Mouse (Mus musculus) neural tube, embryonic 11.5 days (tissue): ENCODE measurements around the gene Slc39a11. TPM values are rescaled to one million over a fixed set of nuclear protein-coding genes. Genes with fewer than 3 reads are reported as not detected.

Experiments
- ATAC-seq: fragments of 200-750 bp; cut with Nextera tagmentation; 2 replicates; pipeline ENCODE4 v1.8.0; 2017; ENCODE audit warnings: moderate number of reproducible peaks, mild to moderate bottlenecking, moderate TSS enrichment, moderate library complexity; ENCODE audit not compliant: insufficient read depth, low FRiP score, low TSS enrichment
- DNase-seq: peaks from one replicate; pipeline ENCODE4 v3.0.0-alpha.2; 2015; ENCODE audit warnings: low spot score
- H3K27ac ChIP-seq: fragments of 300-500 bp; sonication (generic); 2 replicates; pipeline ENCODE4 v1.5.1; 2014; ENCODE audit warnings: low read depth, mild to moderate bottlenecking, low read length
- H3K27me3 ChIP-seq: fragments of 300-500 bp; sonication (generic); 2 replicates; pipeline ENCODE4 v1.6.1; 2014; ENCODE audit warnings: mild to moderate bottlenecking, low read length, mixed read lengths; ENCODE audit not compliant: control insufficient read depth, insufficient read depth
- H3K36me3 ChIP-seq: fragments of 300-500 bp; sonication (generic); 2 replicates; pipeline ENCODE4 v1.6.1; 2014; ENCODE audit warnings: mild to moderate bottlenecking, low read length, moderate library complexity, mixed read lengths; ENCODE audit not compliant: control insufficient read depth, insufficient read depth
- H3K4me1 ChIP-seq: fragments of 300-500 bp; sonication (generic); 2 replicates; pipeline ENCODE4 v1.6.1; 2014; ENCODE audit warnings: low read length, mixed read lengths; ENCODE audit not compliant: control insufficient read depth, insufficient read depth
- H3K4me2 ChIP-seq: fragments of 300-500 bp; sonication (generic); 2 replicates; pipeline ENCODE4 v1.6.1; 2014; ENCODE audit warnings: low read depth, mild to moderate bottlenecking, moderate library complexity
- H3K4me3 ChIP-seq: fragments of 300-500 bp; sonication (generic); 2 replicates; pipeline ENCODE4 v1.5.1; 2014; ENCODE audit warnings: low read depth, low read length
- H3K9ac ChIP-seq: fragments of 300-500 bp; sonication (generic); 2 replicates; pipeline ENCODE4 v1.6.1; 2014; ENCODE audit warnings: mild to moderate bottlenecking, low read length
- H3K9me3 ChIP-seq: fragments of 300-500 bp; sonication (generic); 2 replicates; pipeline ENCODE4 v1.6.1; 2016; ENCODE audit warnings: low read length; ENCODE audit not compliant: control insufficient read depth
- WGBS: fragments of 180-500 bp; shearing (Covaris S2); extraction: QIAGEN DNeasy Blood & Tissue Kit; methylation state at CpG from one replicate; pipeline ENCODE4 v1.1.7; 2014; 5-methylcytosine and 5-hydroxymethylcytosine counted together
- polyA plus RNA-seq: library from polyadenylated mRNA; unstranded; fragments of >200 nt; fragmentation: Nextera tagmentation; extraction: Ambion mirVana; gene quantifications from 2 replicates; pipeline ENCODE4 v1.2.1, GENCODE M21; 2014

The Slc39a11 gene
- polyA plus RNA-seq, 1 experiment from 2014 or later, result 20.1 TPM

GRCm38 (mm10) chr11:113274037-113274436 lies 375.8 kb downstream of the Slc39a11 start:
- Histone ChIP-seq H3K36me3 (no peaks in the 10 kb centered on the region), H3K9me3 (no peaks in the 10 kb centered on the region), H3K4me2 (no peak overlapping the region), H3K27ac (no peak overlapping the region), H3K4me1 (peaks cover 7% of the 10 kb centered on the region; the same call in 1 of the 2 replicates), H3K27me3 (no peaks in the 10 kb centered on the region), H3K4me3 (no peak overlapping the region), H3K9ac (no peak overlapping the region)
- DNase-seq (no peak), ATAC-seq (no peak)
- 85% methylated on average over 8 of the region's 8 CpGs for WGBS

- DNase-seq (no peak), ATAC-seq (no peak)
- Histone ChIP-seq H3K36me3 (no peaks in the 10 kb centered on the region), H3K4me1 (0 out of 2 replicates have a peak, but pooled peaks cover 3% of the 10 kb centered on the region), H3K27ac (no peak overlapping the region), H3K9me3 (no peaks in the 10 kb centered on the region), H3K27me3 (no peaks in the 10 kb centered on the region), H3K9ac (no peak overlapping the region), H3K4me3 (no peak overlapping the region), H3K4me2 (no peak overlapping the region)
- WGBS, result 81% methylated on average over 6 of the region's 6 CpGs
These were observed 378.0 kb downstream of the Slc39a11 start for GRCm38 (mm10) chr11:113271857-113272256.

- DNase-seq, result no peak
- ATAC-seq, result no peak
- H3K9me3 ChIP-seq, result no peaks in the 10 kb centered on the region
- WGBS, result 83% methylated on average over 8 of the region's 8 CpGs
- H3K4me2 ChIP-seq, result no peak overlapping the region
- H3K27me3 ChIP-seq, result no peaks in the 10 kb centered on the region
- no peak overlapping the region for H3K9ac ChIP-seq
- H3K36me3 ChIP-seq, result no peaks in the 10 kb centered on the region
- no peaks in the 10 kb centered on the region for H3K4me1 ChIP-seq
- no peak overlapping the region for H3K27ac ChIP-seq
- no peak overlapping the region for H3K4me3 ChIP-seq
These were observed 381.0 kb downstream of the Slc39a11 start for GRCm38 (mm10) chr11:113268831-113269319.

GRCm38 (mm10) chr11:113267516-113268230 lies 382.2 kb downstream of the Slc39a11 start:
- Histone ChIP-seq H3K4me1 (no peaks in the 10 kb centered on the region), H3K9me3 (no peaks in the 10 kb centered on the region), H3K9ac (no peak overlapping the region), H3K4me3 (no peak overlapping the region), H3K4me2 (no peak overlapping the region), H3K27me3 (no peaks in the 10 kb centered on the region), H3K36me3 (no peaks in the 10 kb centered on the region), H3K27ac (no peak overlapping the region)
- DNase-seq (no peak), ATAC-seq (no peak)
- 88% methylated on average over 17 of the region's 17 CpGs for WGBS

- Histone ChIP-seq H3K4me2 (no peak overlapping the region), H3K36me3 (no peaks in the 10 kb centered on the region), H3K9me3 (no peaks in the 10 kb centered on the region), H3K27me3 (no peaks in the 10 kb centered on the region), H3K4me1 (no peaks in the 10 kb centered on the region), H3K9ac (no peak overlapping the region), H3K27ac (no peak overlapping the region), H3K4me3 (no peak overlapping the region)
- ATAC-seq (no peak), DNase-seq (no peak)
- WGBS, result 44% methylated on average over 4 of the region's 4 CpGs
These were observed 383.2 kb downstream of the Slc39a11 start for GRCm38 (mm10) chr11:113266706-113267105.

- no peak for ATAC-seq
These were observed 384.3 kb downstream of the Slc39a11 start for GRCm38 (mm10) chr11:113265567-113265966.

GRCm38 (mm10) chr11:113263971-113264370 lies 385.9 kb downstream of the Slc39a11 start:
- H3K9me3 ChIP-seq, result no peaks in the 10 kb centered on the region
- DNase-seq (no peak), ATAC-seq (no peak)
- no peak overlapping the region for H3K9ac ChIP-seq
- WGBS, result 68% methylated on average over 7 of the region's 7 CpGs
- no peaks in the 10 kb centered on the region for H3K27me3 ChIP-seq
- no peaks in the 10 kb centered on the region for H3K36me3 ChIP-seq
- H3K4me1 ChIP-seq, result no peaks in the 10 kb centered on the region
- H3K27ac ChIP-seq, result no peak overlapping the region
- no peak overlapping the region for H3K4me3 ChIP-seq
- H3K4me2 ChIP-seq, result no peak overlapping the region

More at GRCm38 (mm10) chr11:113265567-113265966, 384.3 kb downstream of the Slc39a11 start:
- no peaks in the 10 kb centered on the region for H3K36me3 ChIP-seq
- H3K4me2 ChIP-seq, result no peak overlapping the region
- 75% methylated on average over 3 of the region's 3 CpGs for WGBS
- H3K27ac ChIP-seq, result no peak overlapping the region
- H3K4me3 ChIP-seq, result no peak overlapping the region
- H3K27me3 ChIP-seq, result no peaks in the 10 kb centered on the region
- H3K4me1 ChIP-seq, result no peaks in the 10 kb centered on the region
- no peak for DNase-seq
- no peak overlapping the region for H3K9ac ChIP-seq
- H3K9me3 ChIP-seq, result no peaks in the 10 kb centered on the region

GRCm38 (mm10) chr11:113262062-113262461 lies 387.8 kb downstream of the Slc39a11 start:
- Histone ChIP-seq H3K9ac (no peak overlapping the region), H3K36me3 (no peaks in the 10 kb centered on the region), H3K4me3 (no peak overlapping the region), H3K9me3 (no peaks in the 10 kb centered on the region), H3K27me3 (no peaks in the 10 kb centered on the region), H3K4me2 (no peak overlapping the region), H3K27ac (no peak overlapping the region), H3K4me1 (no peaks in the 10 kb centered on the region)
- 45% methylated on average over 8 of the region's 8 CpGs for WGBS
- ATAC-seq, result no peak
- DNase-seq, result no peak

GRCm38 (mm10) chr11:113261421-113261820 lies 388.5 kb downstream of the Slc39a11 start:
- no peak overlapping the region for H3K4me2 ChIP-seq
- no peaks in the 10 kb centered on the region for H3K27me3 ChIP-seq
- DNase-seq (no peak), ATAC-seq (no peak)
- H3K9ac ChIP-seq, result no peak overlapping the region
- no peak overlapping the region for H3K4me3 ChIP-seq
- H3K4me1 ChIP-seq, result no peaks in the 10 kb centered on the region
- no peak overlapping the region for H3K27ac ChIP-seq
- H3K9me3 ChIP-seq, result no peaks in the 10 kb centered on the region
- 77% methylated on average over 4 of the region's 4 CpGs for WGBS
- no peaks in the 10 kb centered on the region for H3K36me3 ChIP-seq
